Comparison of ENCODE assay signal across 8 mouse cellular contexts in the genomic region with DNA sequence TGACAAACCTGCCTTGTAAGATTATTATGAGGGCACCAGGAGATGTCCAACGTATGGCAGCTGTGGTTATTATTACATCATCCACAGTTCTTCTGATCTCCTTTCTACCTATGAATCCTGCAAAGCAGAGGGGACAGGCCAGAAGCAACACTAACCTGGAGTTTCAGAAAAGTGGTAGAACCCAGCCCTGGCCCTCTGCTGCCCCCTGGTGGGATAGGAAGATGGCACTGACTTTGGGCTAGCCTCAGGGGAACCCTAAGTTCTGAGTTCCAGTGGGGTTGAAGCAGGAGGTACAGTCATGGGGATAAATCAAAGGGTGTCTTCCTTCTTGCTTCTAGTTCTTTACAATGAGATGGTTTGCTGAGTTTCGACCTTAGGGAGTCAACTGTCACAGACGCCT. TPM values are rescaled to one million over a fixed set of nuclear protein-coding genes. Genes with fewer than 3 reads are reported as not detected.
DNase-seq lines count a peak whose midpoint lies in the region; ATAC-seq and TF ChIP-seq lines count a peak whose summit lies in the region.

No protein-coding gene starts in this region.

- 51% methylated on average over 3 of the region's 3 CpGs for WGBS in kidney, embryonic 14.5 days
- WGBS in liver, postnatal 0 days (ENCODE audit: insufficient replicate concordance), result 40% methylated on average over 3 of the region's 3 CpGs

- no peak overlapping the region for H3K9ac ChIP-seq in kidney, embryonic 14.5 days (ENCODE audit: low read depth, low read length)
- H3K9ac ChIP-seq in liver, postnatal 0 days (replicated peaks), result no peak overlapping the region

- TF ChIP-seq EP300 in liver, postnatal 0 days (IDR thresholded peaks at IDR 0.05; ENCODE audit: low read depth), result no peak

- no peak overlapping the region for H3K27ac ChIP-seq in kidney, embryonic 14.5 days (ENCODE audit: low read depth, low read length)
- H3K27ac ChIP-seq in liver, postnatal 0 days (ENCODE audit: low read depth), result no peak overlapping the region

- ATAC-seq in kidney, embryonic 14.5 days (ENCODE audit: low FRiP score, low TSS enrichment), result 0 out of 2 replicates have a peak, but pooled peaks have one; percentile 32
- peak; percentile 65; the same call in 1 of the 2 replicates for ATAC-seq in liver, postnatal 0 days

- TF ChIP-seq CTCF in liver, postnatal 0 days (IDR thresholded peaks at IDR 0.05; ENCODE audit: low read depth), result peak; percentile 99

- H3K36me3 ChIP-seq in kidney, embryonic 14.5 days (ENCODE audit: control insufficient read depth, insufficient read depth, low read length), result no peaks in the 10 kb centered on the region
- H3K36me3 ChIP-seq in liver, postnatal 0 days (replicated peaks; ENCODE audit: insufficient read depth, low read length), result no peaks in the 10 kb centered on the region

- DNase-seq in adrenal gland, adult (ENCODE audit: inconsistent age in 2 of 2, low spot score in 1 of 2), result peak; percentile 74 to 92
- DNase-seq in adrenal gland, adult 8-10 months, result no peak
- DNase-seq in urinary bladder, adult 18-20 months (ENCODE audit: low spot score in 2 of 2), result peak; percentile 46 to 82
- no peak for DNase-seq in urinary bladder, postnatal 10 days (ENCODE audit: low spot score)
- peak; percentile 61 for DNase-seq in embryo, embryonic 11 days
- peak; percentile 88 for DNase-seq in liver, postnatal 0 days
- peak; percentile 54 for DNase-seq in right cerebral cortex, postnatal 25 days

- H3K4me1 ChIP-seq in kidney, embryonic 14.5 days (ENCODE audit: control insufficient read depth, insufficient read depth, low read length), result no peaks in the 10 kb centered on the region
- no peaks in the 10 kb centered on the region for H3K4me1 ChIP-seq in liver, postnatal 0 days (ENCODE audit: insufficient read depth)

- peaks cover under 1% of the 10 kb centered on the region; the same call in 1 of the 2 replicates for H3K27me3 ChIP-seq in kidney, embryonic 14.5 days (ENCODE audit: control insufficient read depth, insufficient read depth, low read length)
- peaks cover 3% of the 10 kb centered on the region; the same call in 1 of the 2 replicates for H3K27me3 ChIP-seq in liver, postnatal 0 days (ENCODE audit: insufficient read depth, low read length)

- H3K4me2 ChIP-seq in kidney, embryonic 14.5 days (replicated peaks; ENCODE audit: low read depth, low read length), result no peak overlapping the region
- no peak overlapping the region for H3K4me2 ChIP-seq in liver, postnatal 0 days (ENCODE audit: low read depth, low read length)

- no peaks in the 10 kb centered on the region for H3K9me3 ChIP-seq in kidney, embryonic 14.5 days (ENCODE audit: control insufficient read depth, low read length)
- no peaks in the 10 kb centered on the region for H3K9me3 ChIP-seq in liver, postnatal 0 days (ENCODE audit: low read length)

- no peak overlapping the region for H3K4me3 ChIP-seq in kidney, embryonic 14.5 days (ENCODE audit: low read length)
- no peak overlapping the region for H3K4me3 ChIP-seq in liver, postnatal 0 days (ENCODE audit: low read depth, low read length)

RNA-seq across cellular contexts. Expression of a gene that starts 10.6 kb away (rescaled TPM):
- 10 to 100 TPM in 2 of 4 experiments, 1 to 10 TPM in 2; 5.9 to 32.3 (median 18.0) TPM for total RNA-seq in adrenal gland, adult 8-10 months (2022)
- 3.0 and 4.2 TPM in 2 replicates for polyA plus RNA-seq in kidney, embryonic 14.5 days (2014; fragmentation: Nextera tagmentation; extraction: Ambion mirVana)
- polyA plus RNA-seq in liver, postnatal 0 days (2015; fragmentation: Nextera tagmentation; extraction: Ambion mirVana), result 0.59 and 1.2 TPM in 2 replicates

RNA-seq across cellular contexts. Expression of a gene that starts 22.4 kb away (rescaled TPM):
- not detected for total RNA-seq in adrenal gland, adult 8-10 months (2022)
- polyA plus RNA-seq in kidney, embryonic 14.5 days (2014; fragmentation: Nextera tagmentation; extraction: Ambion mirVana), result 0.41 TPM in 1 of 2 replicates, not detected in the other
- 250 and 274 TPM in 2 replicates for polyA plus RNA-seq in liver, postnatal 0 days (2015; fragmentation: Nextera tagmentation; extraction: Ambion mirVana)

RNA-seq across cellular contexts. Expression of a gene that starts 33.6 kb away (rescaled TPM):
- 10 to 100 TPM; 73.7 to 85.1 (median 84.2) TPM for total RNA-seq in adrenal gland, adult 8-10 months (2022)
- 188 and 200 TPM in 2 replicates for polyA plus RNA-seq in kidney, embryonic 14.5 days (2014; fragmentation: Nextera tagmentation; extraction: Ambion mirVana)
- polyA plus RNA-seq in liver, postnatal 0 days (2015; fragmentation: Nextera tagmentation; extraction: Ambion mirVana), result 114 and 120 TPM in 2 replicates

RNA-seq across cellular contexts. Expression of a gene that starts 57.1 kb away (rescaled TPM):
- total RNA-seq in adrenal gland, adult 8-10 months (2022), result not detected
- 0.10 TPM in 1 of 2 replicates, not detected in the other for polyA plus RNA-seq in kidney, embryonic 14.5 days (2014; fragmentation: Nextera tagmentation; extraction: Ambion mirVana)
- not detected in 2 replicates for polyA plus RNA-seq in liver, postnatal 0 days (2015; fragmentation: Nextera tagmentation; extraction: Ambion mirVana)

Comparison
In these comparisons a context has a peak if more than half of its experiments do, and no peak if none do; other contexts are left out.
1. DNase-seq: peak in adrenal gland, adult (2 of 2), urinary bladder, adult 18-20 months (2 of 2), embryo, embryonic 11 days (single experiment), liver, postnatal 0 days (single experiment) and right cerebral cortex, postnatal 25 days (single experiment); none in adrenal gland, adult 8-10 months (single experiment) and urinary bladder, postnatal 10 days (single experiment).
2. RNA of a gene that starts 22.4 kb away (polyA plus RNA-seq): 250 to 274 TPM in liver, postnatal 0 days; 0.41 TPM in kidney, embryonic 14.5 days; every median in the first group is over 100 times any median in the second.